Mouse (Mus musculus): Measurements from ENCODE around the gene Nectin2. TPM values are rescaled to one million over a fixed set of nuclear protein-coding genes. Genes with fewer than 3 reads are reported as not detected.
"Not testable (repeated sequence)": the region's sequence is repeated elsewhere in the genome, so short reads cannot be mapped to it uniquely, and the experiment has no call there.

Nectin2 gene
- total RNA-seq (2014; rRNA removed) (62.6 and 75.3 TPM in 2 replicates), polyA plus RNA-seq (2015; fragmentation: Nextera tagmentation; extraction: Ambion mirVana) (55.3 and 62.6 TPM in 2 replicates)

DNA sequence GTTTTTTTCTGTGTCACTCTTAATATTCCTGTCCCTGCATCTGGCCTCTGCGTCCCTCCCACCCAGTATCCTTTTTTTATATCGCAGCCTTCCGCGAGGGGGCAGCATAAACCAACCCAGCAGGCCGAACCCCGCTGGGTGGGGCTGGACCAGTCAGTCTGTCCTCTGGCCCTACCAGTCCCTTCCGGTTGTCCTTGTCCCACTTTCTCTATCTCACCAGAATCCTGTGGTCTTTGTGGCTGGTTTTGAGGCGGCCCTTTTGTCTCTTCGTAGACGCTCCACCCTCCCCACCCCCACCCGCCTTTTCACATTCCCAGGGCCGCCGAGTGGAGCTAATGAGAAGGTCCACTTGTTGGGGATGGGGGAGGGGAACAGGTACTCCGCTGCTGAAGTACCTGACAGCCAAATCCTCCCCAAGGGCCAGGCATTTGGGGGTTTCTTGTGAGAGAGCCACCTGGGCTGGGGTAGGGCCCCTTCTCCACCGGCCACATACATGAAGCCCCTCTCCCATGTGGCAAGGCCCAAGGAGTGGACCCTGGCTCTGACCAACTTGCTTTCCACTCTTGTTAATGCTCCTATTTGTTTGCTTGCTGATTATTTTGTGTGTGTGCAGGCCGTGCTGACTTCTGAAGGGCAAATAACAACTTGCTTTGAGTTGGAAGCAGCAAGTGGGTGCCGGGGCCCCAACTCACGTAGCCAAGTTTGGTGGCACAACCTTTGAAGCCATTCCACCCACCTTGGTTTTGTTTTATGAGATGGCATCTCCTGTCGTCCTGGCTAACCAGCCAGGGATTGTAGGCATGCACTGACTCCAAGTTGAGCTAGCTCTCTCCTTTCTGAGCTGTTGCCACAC, at the start of gene Nectin2:
Gene Nectin2, minus strand, starts transcription at position 267 of the 853 bp plus-strand sequence.
- Histone ChIP-seq H3K27ac (ENCODE audit: low read depth, low read length) (peak within 1 kb of the TSS; percentile 79), H3K4me2 (ENCODE audit: low read depth, low read length, poor library complexity, severe bottlenecking) (peak within 1 kb of the TSS; percentile 92), H3K27me3 (ENCODE audit: insufficient read depth, low read length) (no peaks in the 10 kb centered on the region), H3K9me3 (ENCODE audit: low read length) (no peaks in the 10 kb centered on the region), H3K4me1 (ENCODE audit: insufficient read depth, low read length) (peaks cover 21% of the 10 kb centered on the region), H3K4me3 (ENCODE audit: low read depth, low read length) (peak within 1 kb of the TSS; percentile 83), H3K36me3 (ENCODE audit: insufficient read depth, low read length) (no peaks in the 10 kb centered on the region), H3K9ac (replicated peaks; ENCODE audit: low read length, poor library complexity, severe bottlenecking) (peak within 1 kb of the TSS; percentile 93)
- 17% methylated on average over 19 of the region's 19 CpGs for WGBS
- ATAC-seq (ENCODE audit: low FRiP score), result peak; percentile 73
- DNase-seq (ENCODE audit: low spot score), result peak; percentile 88
- TF ChIP-seq CTCF (IDR thresholded peaks at IDR 0.05), result peak; percentile 86

DNA sequence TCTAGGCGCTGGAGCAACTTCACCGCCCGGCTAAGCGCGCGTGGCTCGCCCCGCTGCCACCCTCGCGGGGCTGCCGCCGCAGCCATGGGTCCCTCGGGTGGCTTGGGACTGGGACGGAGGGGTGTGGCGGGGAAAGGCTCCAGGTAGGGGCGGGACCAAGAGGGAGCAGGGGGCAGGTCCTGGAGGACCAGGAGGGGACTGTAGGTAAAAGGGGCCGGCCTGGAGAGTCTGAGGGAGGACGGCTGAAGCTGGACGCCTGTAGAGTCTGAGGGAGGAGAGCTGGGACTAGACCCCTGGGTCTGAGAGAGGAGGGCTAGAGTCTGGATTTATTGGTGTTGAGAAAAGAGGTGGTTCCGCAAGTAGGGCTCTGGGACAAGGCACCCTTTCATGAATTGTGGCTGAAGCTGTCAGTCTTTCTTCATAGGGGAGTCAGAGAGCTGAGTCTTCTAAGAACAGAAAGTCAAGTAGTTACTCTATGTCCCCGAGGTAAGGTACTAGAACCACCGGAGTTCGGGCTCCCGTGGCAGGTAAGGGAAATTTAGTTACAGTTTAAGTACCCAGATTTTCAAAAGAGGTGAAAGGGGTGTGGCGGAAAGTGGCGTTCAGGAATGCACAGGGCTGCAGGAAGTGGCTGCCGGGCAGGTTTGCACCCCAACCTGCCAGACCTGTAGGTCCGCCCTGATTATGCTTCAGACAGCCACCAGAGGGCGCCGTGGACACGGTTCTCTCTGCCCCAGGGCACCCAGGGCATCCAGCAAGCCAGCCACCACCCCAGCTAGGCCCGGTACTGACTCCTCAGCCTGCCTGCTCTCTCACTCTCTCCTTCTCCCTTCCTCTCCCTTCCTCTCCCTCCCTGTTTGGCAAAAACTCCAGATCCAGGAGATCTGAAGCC, 46.7 kb upstream of the Nectin2 start, which contains the start of gene Cblc:
Gene Cblc, minus strand, starts transcription at position 113 of the 892 bp plus-strand sequence.
- Histone ChIP-seq H3K27me3 (ENCODE audit: insufficient read depth, low read length) (peaks cover 20% of the 10 kb centered on the region), H3K9ac (replicated peaks; ENCODE audit: low read length, poor library complexity, severe bottlenecking) (no peak within 1 kb of the TSS), H3K4me3 (ENCODE audit: low read depth, low read length) (no peak within 1 kb of the TSS; the same call in 1 of the 2 replicates), H3K9me3 (ENCODE audit: low read length) (no peaks in the 10 kb centered on the region), H3K4me1 (ENCODE audit: insufficient read depth, low read length) (no peaks in the 10 kb centered on the region), H3K4me2 (ENCODE audit: low read depth, low read length, poor library complexity, severe bottlenecking) (no peak within 1 kb of the TSS), H3K36me3 (ENCODE audit: insufficient read depth, low read length) (no peaks in the 10 kb centered on the region), H3K27ac (ENCODE audit: low read depth, low read length) (no peak within 1 kb of the TSS)
- 3% methylated on average over 32 of the region's 32 CpGs for WGBS
- DNase-seq (ENCODE audit: low spot score) (peak; percentile 39), ATAC-seq (ENCODE audit: low FRiP score) (no peak)
- TF ChIP-seq CTCF (IDR thresholded peaks at IDR 0.05), result peak; percentile 69

DNA sequence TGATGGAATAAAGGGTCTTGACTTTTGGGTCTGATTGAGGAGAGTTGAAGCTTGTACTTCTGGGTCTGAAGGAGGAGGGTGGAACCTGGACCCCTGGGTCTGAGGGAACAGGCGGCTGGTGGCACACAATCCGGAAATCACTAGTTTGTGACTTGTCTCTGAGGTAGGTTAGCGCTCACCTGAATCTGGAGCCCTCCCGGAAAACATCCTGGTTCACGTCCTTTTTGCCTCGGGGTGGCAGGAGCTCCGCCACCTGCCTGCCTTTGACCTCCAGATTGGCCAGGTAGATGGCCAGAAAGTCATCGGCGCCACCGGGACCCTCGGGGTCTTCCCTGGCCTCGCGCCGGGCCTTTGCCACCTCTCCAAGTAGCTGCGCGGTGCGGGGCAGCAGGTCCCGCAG, 46.0 kb upstream of the Nectin2 start:
- Histone ChIP-seq H3K4me3 (ENCODE audit: low read depth, low read length) (no peak overlapping the region; the same call in 1 of the 2 replicates), H3K36me3 (ENCODE audit: insufficient read depth, low read length) (no peaks in the 10 kb centered on the region), H3K4me1 (ENCODE audit: insufficient read depth, low read length) (no peaks in the 10 kb centered on the region), H3K9me3 (ENCODE audit: low read length) (no peaks in the 10 kb centered on the region), H3K27ac (ENCODE audit: low read depth, low read length) (no peak overlapping the region), H3K9ac (replicated peaks; ENCODE audit: low read length, poor library complexity, severe bottlenecking) (no peak overlapping the region), H3K4me2 (ENCODE audit: low read depth, low read length, poor library complexity, severe bottlenecking) (no peak overlapping the region), H3K27me3 (ENCODE audit: insufficient read depth, low read length) (peaks cover 20% of the 10 kb centered on the region)
- ATAC-seq (ENCODE audit: low FRiP score) (no peak), DNase-seq (ENCODE audit: low spot score) (no peak)
- WGBS, result 11% methylated on average over 18 of the region's 18 CpGs
- TF ChIP-seq CTCF (IDR thresholded peaks at IDR 0.05), result no peak

DNA sequence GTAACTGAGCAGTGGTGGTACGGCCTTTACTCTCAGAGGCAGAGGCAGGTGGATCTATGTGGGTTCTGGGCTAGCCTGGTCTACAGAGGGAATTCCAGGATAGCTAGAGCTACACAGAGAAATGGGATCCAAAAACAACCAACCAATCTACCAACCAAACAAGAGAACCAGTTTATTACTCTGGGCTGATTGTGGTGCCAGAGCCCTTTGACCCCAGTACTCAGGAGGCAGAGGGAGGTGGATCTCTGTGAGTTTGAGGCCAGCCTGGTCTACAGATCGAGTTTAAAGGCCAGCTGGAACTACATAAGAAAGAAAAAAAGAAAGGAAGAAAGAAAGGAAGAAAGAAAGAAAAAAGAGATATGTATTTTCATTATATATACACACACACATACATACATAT, 45.0 kb upstream of the Nectin2 start:
- DNase-seq (ENCODE audit: low spot score) (no peak), ATAC-seq (ENCODE audit: low FRiP score) (no peak)
- no peak for TF ChIP-seq CTCF (IDR thresholded peaks at IDR 0.05)
- H3K9ac ChIP-seq (replicated peaks; ENCODE audit: low read length, poor library complexity, severe bottlenecking), result no peak overlapping the region
- H3K36me3 ChIP-seq (ENCODE audit: insufficient read depth, low read length), result no peaks in the 10 kb centered on the region
- no peak overlapping the region for H3K4me2 ChIP-seq (ENCODE audit: low read depth, low read length, poor library complexity, severe bottlenecking)
- H3K9me3 ChIP-seq (ENCODE audit: low read length), result no peaks in the 10 kb centered on the region
- peaks cover 20% of the 10 kb centered on the region for H3K27me3 ChIP-seq (ENCODE audit: insufficient read depth, low read length)
- no peak overlapping the region for H3K4me3 ChIP-seq (ENCODE audit: low read depth, low read length)
- 58% methylated on average over 2 of the region's 2 CpGs for WGBS
- no peak overlapping the region for H3K27ac ChIP-seq (ENCODE audit: low read depth, low read length)
- H3K4me1 ChIP-seq (ENCODE audit: insufficient read depth, low read length), result no peaks in the 10 kb centered on the region

GRCm38 (mm10) chr7:19792701-19793630, 42.7 kb upstream of the Nectin2 start:
- H3K4me2 ChIP-seq (ENCODE audit: low read depth, low read length, poor library complexity, severe bottlenecking), result no peak overlapping the region
- no peak overlapping the region for H3K4me3 ChIP-seq (ENCODE audit: low read depth, low read length)
- H3K27me3 ChIP-seq (ENCODE audit: insufficient read depth, low read length), result peaks cover 20% of the 10 kb centered on the region
- WGBS, result 86% methylated on average over 19 of the region's 19 CpGs
- ATAC-seq (ENCODE audit: low FRiP score) (no peak), DNase-seq (ENCODE audit: low spot score) (no peak)
- H3K36me3 ChIP-seq (ENCODE audit: insufficient read depth, low read length), result no peaks in the 10 kb centered on the region
- no peak overlapping the region for H3K9ac ChIP-seq (replicated peaks; ENCODE audit: low read length, poor library complexity, severe bottlenecking)
- 0 out of 2 replicates have a peak, but pooled peaks cover 2% of the 10 kb centered on the region for H3K4me1 ChIP-seq (ENCODE audit: insufficient read depth, low read length)
- no peak for TF ChIP-seq CTCF (IDR thresholded peaks at IDR 0.05)
- no peak overlapping the region for H3K27ac ChIP-seq (ENCODE audit: low read depth, low read length)
- no peaks in the 10 kb centered on the region for H3K9me3 ChIP-seq (ENCODE audit: low read length)

- 83% methylated on average over 2 of the region's 2 CpGs for WGBS
- not testable (repeated sequence) for H3K27me3 ChIP-seq (ENCODE audit: insufficient read depth, low read length); H3K9me3 ChIP-seq (ENCODE audit: low read length); H3K4me2 ChIP-seq (ENCODE audit: low read depth, low read length, poor library complexity, severe bottlenecking); H3K9ac ChIP-seq (replicated peaks; ENCODE audit: low read length, poor library complexity, severe bottlenecking); H3K4me3 ChIP-seq (ENCODE audit: low read depth, low read length); H3K36me3 ChIP-seq (ENCODE audit: insufficient read depth, low read length); DNase-seq (ENCODE audit: low spot score); H3K4me1 ChIP-seq (ENCODE audit: insufficient read depth, low read length); H3K27ac ChIP-seq (ENCODE audit: low read depth, low read length); ATAC-seq (ENCODE audit: low FRiP score)
Measured at GRCm38 (mm10) chr7:19791504-19791903, 41.2 kb upstream of the Nectin2 start.
